Mouse (Mus musculus) C2C12 (cell line): Measurements from ENCODE around the gene Tcea3.

Experiments used
- CEBPB ChIP-seq: IDR thresholded peaks from one replicate; pipeline ENCODE4 v1.6.1; 2011; ENCODE audit warnings: low read depth, mild to moderate bottlenecking, control low read depth, moderate library complexity
- CTCF ChIP-seq: IDR thresholded peaks from one replicate; pipeline ENCODE4 v1.5.1; 2011; ENCODE audit not compliant: control insufficient read depth, insufficient read depth, insufficient read length
- MAX ChIP-seq: IDR thresholded peaks from one replicate; pipeline ENCODE4 v1.6.1; 2011; ENCODE audit warnings: mild to moderate bottlenecking, control low read depth
- MYOD1 ChIP-seq: IDR thresholded peaks from one replicate; pipeline ENCODE4 v1.6.1; 2011; ENCODE audit warnings: low read depth; ENCODE audit not compliant: control insufficient read depth, insufficient read length
- MYOG ChIP-seq: IDR thresholded peaks from one replicate; pipeline ENCODE4 v1.6.1; 2011; ENCODE audit not compliant: control insufficient read depth, insufficient read length; ENCODE audit errors: extremely low read depth
- USF1 ChIP-seq: IDR thresholded peaks from one replicate; pipeline ENCODE4 v1.6.1; 2011; ENCODE audit warnings: low read depth, mild to moderate bottlenecking, control low read depth, moderate library complexity

DNA sequence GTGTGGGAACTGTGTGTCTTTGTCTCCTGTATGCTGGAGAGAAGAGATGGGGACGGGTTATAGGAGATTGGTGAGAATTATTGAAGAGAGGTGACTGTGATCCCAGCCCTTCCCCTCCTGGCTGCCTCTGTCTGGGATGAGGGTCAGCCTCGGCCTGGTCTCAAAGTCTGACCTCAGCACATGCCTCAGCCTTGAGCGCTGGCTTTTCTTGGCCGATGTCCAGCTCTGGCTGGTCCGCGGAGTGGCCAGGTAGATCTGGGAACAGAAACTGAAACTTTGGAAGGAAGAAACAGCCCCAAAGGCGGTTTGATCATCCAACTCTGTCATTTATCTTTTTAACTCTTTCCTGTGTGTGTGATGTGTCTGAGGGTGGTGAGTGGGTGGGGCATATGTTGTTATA lies 33.9 kb upstream of the Tcea3 start:
- TF ChIP-seq CTCF = no peak
- no peak for TF ChIP-seq MYOG
- no peak for TF ChIP-seq CEBPB
- TF ChIP-seq MAX = no peak
- no peak for TF ChIP-seq MYOD1
- no peak for TF ChIP-seq USF1
